Mouse (Mus musculus): ENCODE results near the gene Golm1. TPM values are rescaled to one million over a fixed set of nuclear protein-coding genes. Genes with fewer than 3 reads are reported as not detected.

The Golm1 gene
- total and polyA plus RNA-seq, 2 experiments from 2014 or later, result 17.9 to 20.2 TPM

DNA sequence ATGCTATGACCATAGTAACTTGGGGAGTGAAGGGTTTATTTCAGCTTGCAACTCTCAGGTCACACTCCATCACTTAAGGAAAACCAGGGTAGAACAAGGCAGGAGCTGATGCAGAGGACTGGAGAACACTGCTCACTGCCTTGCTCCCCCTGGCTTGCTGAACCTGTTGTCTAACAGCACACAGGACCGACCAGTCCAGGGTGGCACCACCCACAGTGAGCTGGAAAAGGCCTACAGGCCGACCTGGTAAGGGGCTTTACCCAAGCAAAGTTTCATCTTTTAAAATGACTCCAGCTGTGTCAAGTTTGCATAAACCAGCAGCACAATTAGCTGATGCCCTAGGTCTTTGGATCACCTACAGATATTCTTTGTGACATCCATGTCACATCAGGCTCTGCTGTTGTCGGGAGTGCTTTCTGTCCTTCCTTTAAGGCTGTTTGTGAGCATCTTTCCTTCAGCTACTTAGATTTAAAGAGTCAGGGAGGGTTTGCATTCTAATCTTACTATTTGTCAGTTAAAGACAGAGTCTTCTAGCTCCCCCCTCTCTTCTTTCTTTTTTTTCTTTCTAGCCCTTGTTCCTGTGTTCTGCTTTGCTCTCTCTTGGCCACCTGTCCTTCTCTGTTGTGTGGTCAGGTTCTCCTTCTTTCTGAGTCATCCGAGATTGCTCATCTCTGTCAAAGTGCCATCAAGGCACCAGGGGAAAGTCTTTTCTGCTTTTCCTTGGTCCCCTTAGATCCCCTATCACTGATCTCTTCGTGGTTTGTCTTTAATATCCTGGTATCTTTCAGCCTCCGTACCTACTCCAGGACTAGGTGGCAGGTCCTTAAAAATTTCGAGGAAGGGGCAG, 53.7 kb downstream of the Golm1 start:
- peaks cover 55% of the 10 kb centered on the region for H3K36me3 ChIP-seq (ENCODE audit: insufficient read depth, low read length)
- H3K27me3 ChIP-seq (ENCODE audit: insufficient read depth, low read length), result no peaks in the 10 kb centered on the region
- DNase-seq (ENCODE audit: low spot score), result no peak
- H3K4me3 ChIP-seq (ENCODE audit: low read length), result no peak overlapping the region
- 91% methylated on average over 7 of the region's 7 CpGs for whole genome bisulfite sequencing
- no peak for TF ChIP-seq CTCF (IDR thresholded peaks at IDR 0.05; ENCODE audit: low read depth)
- no peaks in the 10 kb centered on the region for H3K4me1 ChIP-seq (ENCODE audit: insufficient read depth, low read length)
- H3K9me3 ChIP-seq (ENCODE audit: low read length), result no peaks in the 10 kb centered on the region
- no peak overlapping the region for H3K4me2 ChIP-seq (ENCODE audit: low read depth, low read length)
- ATAC-seq, result no peak
- no peak overlapping the region for H3K9ac ChIP-seq (replicated peaks; ENCODE audit: low read length)
- H3K27ac ChIP-seq, result no peak overlapping the region

DNA sequence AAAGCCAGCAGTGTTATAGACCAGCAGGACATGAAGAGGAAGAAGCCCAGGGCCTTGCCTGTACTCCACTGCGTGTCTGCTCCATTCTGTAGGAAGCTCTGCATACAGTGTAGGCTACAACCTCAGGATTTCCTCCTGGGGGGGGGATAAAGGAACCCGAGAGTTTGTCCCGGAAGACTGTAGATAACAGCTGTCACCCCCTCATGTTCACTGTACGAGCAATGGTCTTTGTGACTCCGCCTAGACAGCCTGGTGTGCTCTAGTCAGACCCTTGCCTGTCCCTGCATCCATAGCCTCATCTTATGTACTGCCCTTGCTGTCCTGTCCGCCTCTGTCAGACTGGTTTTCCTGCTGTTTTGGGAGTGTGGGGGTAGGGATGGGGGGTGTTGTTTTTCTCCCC, 57.1 kb downstream of the Golm1 start:
- no peak for TF ChIP-seq CTCF (IDR thresholded peaks at IDR 0.05; ENCODE audit: low read depth)
- ATAC-seq (no peak), DNase-seq (ENCODE audit: low spot score) (no peak)
- Histone ChIP-seq H3K4me1 (ENCODE audit: insufficient read depth, low read length) (no peaks in the 10 kb centered on the region), H3K9me3 (ENCODE audit: low read length) (no peaks in the 10 kb centered on the region), H3K4me2 (ENCODE audit: low read depth, low read length) (no peak overlapping the region), H3K27me3 (ENCODE audit: insufficient read depth, low read length) (no peaks in the 10 kb centered on the region), H3K9ac (replicated peaks; ENCODE audit: low read length) (no peak overlapping the region), H3K4me3 (ENCODE audit: low read length) (no peak overlapping the region), H3K36me3 (ENCODE audit: insufficient read depth, low read length) (peaks cover 40% of the 10 kb centered on the region), H3K27ac (no peak overlapping the region)
- WGBS, result 86% methylated on average over 6 of the region's 6 CpGs

DNA sequence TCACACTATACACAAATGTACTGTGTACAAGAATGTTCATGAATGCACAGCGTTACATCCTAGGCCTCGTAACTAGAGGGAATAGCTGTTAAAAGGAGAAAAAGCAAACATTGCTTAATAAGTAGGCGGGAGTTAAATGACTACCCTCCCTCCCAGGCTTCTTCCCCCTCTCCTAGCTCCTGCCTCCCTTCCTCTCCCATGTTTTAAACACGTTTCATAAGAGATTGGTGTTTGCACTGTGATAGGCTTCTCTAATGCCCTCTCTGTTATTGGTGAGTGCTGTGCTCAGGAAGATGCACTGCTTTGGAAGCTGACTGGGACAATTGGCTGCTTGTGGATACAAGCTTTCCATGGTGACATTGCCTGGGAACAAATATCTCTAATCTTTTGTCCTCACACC, 60.1 kb downstream of the Golm1 start:
- no peak overlapping the region for H3K27ac ChIP-seq
- TF ChIP-seq CTCF (IDR thresholded peaks at IDR 0.05; ENCODE audit: low read depth), result no peak
- H3K36me3 ChIP-seq (ENCODE audit: insufficient read depth, low read length), result peaks cover 32% of the 10 kb centered on the region
- no peak overlapping the region for H3K4me2 ChIP-seq (ENCODE audit: low read depth, low read length)
- DNase-seq (ENCODE audit: low spot score) (no peak), ATAC-seq (no peak)
- H3K27me3 ChIP-seq (ENCODE audit: insufficient read depth, low read length), result no peaks in the 10 kb centered on the region
- no peaks in the 10 kb centered on the region for H3K4me1 ChIP-seq (ENCODE audit: insufficient read depth, low read length)
- no peaks in the 10 kb centered on the region for H3K9me3 ChIP-seq (ENCODE audit: low read length)
- 87% methylated on average over 4 of the region's 4 CpGs for WGBS
- no peak overlapping the region for H3K4me3 ChIP-seq (ENCODE audit: low read length)
- H3K9ac ChIP-seq (replicated peaks; ENCODE audit: low read length), result no peak overlapping the region

DNA sequence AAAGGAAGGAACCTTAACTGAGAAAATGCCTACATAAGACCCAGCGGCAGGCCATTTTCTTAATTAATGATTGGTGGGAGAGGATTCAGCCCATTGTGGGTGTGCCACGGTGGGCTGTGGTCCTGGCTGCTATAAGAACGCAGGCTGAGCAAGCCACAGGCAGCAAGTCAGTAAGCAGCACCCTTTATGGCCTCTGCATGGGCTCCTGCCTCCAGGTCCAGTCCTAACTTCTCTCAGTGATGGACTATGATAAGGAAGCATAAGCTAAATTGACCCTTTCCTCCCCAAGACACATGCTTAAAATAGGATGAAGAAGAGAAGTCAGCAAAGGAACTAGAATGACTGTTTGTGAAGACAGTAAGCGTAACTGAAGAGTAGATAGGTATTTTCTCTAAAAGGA, 60.5 kb downstream of the Golm1 start:
- Histone ChIP-seq H3K9me3 (ENCODE audit: low read length) (no peaks in the 10 kb centered on the region), H3K27ac (no peak overlapping the region), H3K4me1 (ENCODE audit: insufficient read depth, low read length) (no peaks in the 10 kb centered on the region), H3K4me2 (ENCODE audit: low read depth, low read length) (no peak overlapping the region), H3K9ac (replicated peaks; ENCODE audit: low read length) (no peak overlapping the region), H3K4me3 (ENCODE audit: low read length) (no peak overlapping the region), H3K36me3 (ENCODE audit: insufficient read depth, low read length) (peaks cover 34% of the 10 kb centered on the region), H3K27me3 (ENCODE audit: insufficient read depth, low read length) (no peaks in the 10 kb centered on the region)
- ATAC-seq (no peak), DNase-seq (ENCODE audit: low spot score) (no peak)
- WGBS, result 88% methylated on average over 4 of the region's 4 CpGs
- TF ChIP-seq CTCF (IDR thresholded peaks at IDR 0.05; ENCODE audit: low read depth), result no peak

DNA sequence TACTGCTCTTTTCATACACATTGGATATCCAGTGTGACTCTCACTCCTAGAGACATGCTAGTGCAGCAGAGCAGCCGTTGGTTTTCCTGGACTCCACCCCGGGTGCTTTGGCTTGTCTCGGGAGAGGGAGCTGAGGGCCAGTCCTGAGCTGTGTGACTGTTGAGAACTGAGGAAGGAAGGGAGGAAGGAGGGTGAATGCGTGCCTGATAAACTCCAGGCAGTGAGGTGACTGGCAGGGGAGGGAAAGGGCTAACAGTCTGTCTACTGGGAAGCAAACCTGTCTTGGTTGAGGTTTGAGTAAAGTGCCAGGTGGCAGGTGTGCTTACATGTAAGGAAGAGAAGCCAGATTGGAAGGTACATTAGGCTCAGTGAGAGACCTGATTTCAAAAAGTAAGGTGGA, 61.7 kb downstream of the Golm1 start:
- DNase-seq (ENCODE audit: low spot score), result no peak
- H3K4me1 ChIP-seq (ENCODE audit: insufficient read depth, low read length), result no peaks in the 10 kb centered on the region
- H3K9me3 ChIP-seq (ENCODE audit: low read length), result no peaks in the 10 kb centered on the region
- 83% methylated on average over 4 of the region's 4 CpGs for WGBS
- no peak overlapping the region for H3K9ac ChIP-seq (replicated peaks; ENCODE audit: low read length)
- H3K36me3 ChIP-seq (ENCODE audit: insufficient read depth, low read length), result peaks cover 39% of the 10 kb centered on the region
- no peaks in the 10 kb centered on the region for H3K27me3 ChIP-seq (ENCODE audit: insufficient read depth, low read length)
- TF ChIP-seq CTCF (IDR thresholded peaks at IDR 0.05; ENCODE audit: low read depth), result no peak
- no peak overlapping the region for H3K27ac ChIP-seq
- no peak overlapping the region for H3K4me2 ChIP-seq (ENCODE audit: low read depth, low read length)
- H3K4me3 ChIP-seq (ENCODE audit: low read length), result no peak overlapping the region
- ATAC-seq, result no peak

DNA sequence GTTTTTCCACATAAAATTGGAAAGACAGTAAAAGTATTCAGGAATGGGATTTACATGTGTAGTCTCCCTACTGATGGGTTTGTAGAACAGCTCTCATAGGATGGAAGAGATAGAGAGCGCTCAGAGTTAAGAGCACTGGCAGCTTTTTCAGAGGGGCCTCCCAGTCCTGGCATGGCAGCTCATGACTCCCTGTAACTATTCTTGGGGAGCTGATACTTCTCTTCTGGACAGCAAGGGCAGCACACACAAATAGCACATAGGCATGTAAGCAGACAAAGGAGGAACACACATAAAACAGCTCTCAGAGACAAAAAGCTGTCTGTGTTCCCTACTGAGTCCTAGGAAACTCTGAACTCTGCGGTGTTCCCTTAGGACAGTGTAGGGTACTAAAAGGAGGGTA, 65.2 kb downstream of the Golm1 start:
- H3K4me2 ChIP-seq (ENCODE audit: low read depth, low read length), result no peak overlapping the region
- peaks cover 31% of the 10 kb centered on the region for H3K36me3 ChIP-seq (ENCODE audit: insufficient read depth, low read length)
- no peak overlapping the region for H3K27ac ChIP-seq
- DNase-seq (ENCODE audit: low spot score) (no peak), ATAC-seq (no peak)
- WGBS, result 96% methylated on average over 2 of the region's 2 CpGs
- H3K27me3 ChIP-seq (ENCODE audit: insufficient read depth, low read length), result no peaks in the 10 kb centered on the region
- H3K9ac ChIP-seq (replicated peaks; ENCODE audit: low read length), result no peak overlapping the region
- no peak overlapping the region for H3K4me3 ChIP-seq (ENCODE audit: low read length)
- TF ChIP-seq CTCF (IDR thresholded peaks at IDR 0.05; ENCODE audit: low read depth), result no peak
- H3K9me3 ChIP-seq (ENCODE audit: low read length), result no peaks in the 10 kb centered on the region
- H3K4me1 ChIP-seq (ENCODE audit: insufficient read depth, low read length), result no peaks in the 10 kb centered on the region

DNA sequence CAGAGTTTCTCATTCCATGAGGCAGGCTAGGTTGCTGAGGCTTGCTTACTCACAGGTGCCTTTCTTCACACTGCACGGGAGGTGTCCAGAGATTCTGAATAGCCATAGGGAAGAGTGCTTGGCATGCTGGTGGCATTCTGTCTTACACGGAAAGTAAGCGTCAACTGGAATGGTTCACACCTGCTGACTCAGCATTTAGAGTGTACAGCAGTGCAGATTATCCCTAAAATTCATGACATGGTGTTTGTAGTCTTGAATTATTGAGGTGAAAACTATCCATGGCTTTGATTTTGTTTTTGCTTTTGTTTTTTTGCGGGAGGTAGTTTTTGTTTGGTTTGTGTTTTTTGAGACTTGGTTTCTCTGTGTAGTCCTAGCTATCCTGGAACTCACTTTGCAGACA, 65.7 kb downstream of the Golm1 start:
- no peaks in the 10 kb centered on the region for H3K27me3 ChIP-seq (ENCODE audit: insufficient read depth, low read length)
- H3K4me1 ChIP-seq (ENCODE audit: insufficient read depth, low read length), result no peaks in the 10 kb centered on the region
- no peak overlapping the region for H3K4me3 ChIP-seq (ENCODE audit: low read length)
- DNase-seq (ENCODE audit: low spot score) (no peak), ATAC-seq (no peak)
- no peak for TF ChIP-seq CTCF (IDR thresholded peaks at IDR 0.05; ENCODE audit: low read depth)
- H3K36me3 ChIP-seq (ENCODE audit: insufficient read depth, low read length), result peaks cover 34% of the 10 kb centered on the region
- H3K9ac ChIP-seq (replicated peaks; ENCODE audit: low read length), result no peak overlapping the region
- 90% methylated on average over 4 of the region's 4 CpGs for WGBS
- H3K4me2 ChIP-seq (ENCODE audit: low read depth, low read length), result no peak overlapping the region
- no peaks in the 10 kb centered on the region for H3K9me3 ChIP-seq (ENCODE audit: low read length)
- no peak overlapping the region for H3K27ac ChIP-seq
